Mouse (Mus musculus): Measurements from ENCODE around the gene Il1rl1. TPM values are rescaled to one million over a fixed set of nuclear protein-coding genes. Genes with fewer than 3 reads are reported as not detected.

Gene Il1rl1
- polyA plus RNA-seq, 1 experiment from 2014 or later: not detected

DNA sequence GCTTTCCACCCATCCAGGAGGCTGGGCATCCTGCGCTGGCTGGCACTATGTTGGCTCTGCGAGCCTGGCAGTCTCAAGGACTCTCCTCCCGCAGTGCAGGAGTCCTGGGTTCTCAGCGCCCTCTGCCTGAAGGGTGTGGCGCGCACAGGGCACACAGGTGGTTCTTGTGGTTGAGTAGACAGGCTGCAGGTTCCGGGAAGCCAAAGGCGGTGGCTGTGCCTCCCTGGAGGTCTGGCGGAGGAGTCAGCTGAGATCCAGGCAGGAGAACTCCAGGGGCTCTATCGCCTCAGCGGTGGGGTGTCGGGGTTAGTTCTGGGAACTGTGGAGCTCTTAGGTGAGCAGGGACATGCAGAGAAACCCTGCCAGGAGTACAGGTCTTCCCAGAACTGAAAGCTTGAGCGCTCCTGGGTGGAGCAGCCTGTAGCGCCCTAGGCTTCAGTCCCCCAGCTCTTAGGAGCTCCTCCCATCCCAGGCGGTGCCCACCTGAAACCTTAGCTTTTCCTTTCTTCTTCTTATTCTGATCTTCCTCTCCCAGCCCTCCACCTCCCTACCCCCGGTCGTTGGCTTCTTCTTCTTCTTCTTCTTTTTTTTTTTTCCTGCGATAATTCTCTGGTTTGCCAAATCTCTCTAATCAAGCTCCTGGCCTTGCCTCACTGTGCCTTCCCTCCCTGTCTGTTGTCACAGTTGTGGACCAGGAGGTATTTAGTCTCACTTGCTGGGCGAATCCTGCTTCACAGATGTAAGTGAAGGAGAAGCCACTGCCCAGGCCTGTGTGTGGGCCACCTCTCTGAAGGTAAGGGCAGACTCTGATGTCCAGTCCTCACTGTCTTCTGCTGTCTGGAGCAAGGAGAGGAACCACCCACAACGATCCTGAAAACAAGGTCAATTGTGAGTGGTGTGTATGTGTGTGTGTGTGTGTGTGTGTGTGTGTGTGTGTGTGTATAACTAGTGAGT is 36.4 kb downstream of the Il1rl1 start, which contains the start of gene Il18r1:
Gene Il18r1 (plus strand): TSS at position 76 of the 954 bp plus-strand sequence.
- no peaks in the 10 kb centered on the region for H3K9me3 ChIP-seq
- no peak for ATAC-seq (replicated peaks)
- no peaks in the 10 kb centered on the region for H3K4me1 ChIP-seq
- H3K36me3 ChIP-seq: no peaks in the 10 kb centered on the region
- WGBS: 52% methylated on average over 20 of the region's 20 CpGs
- H3K27ac ChIP-seq (replicated peaks): no peak within 1 kb of the TSS
- H3K4me3 ChIP-seq: no peak within 1 kb of the TSS
- no peaks in the 10 kb centered on the region for H3K27me3 ChIP-seq
- no peak within 1 kb of the TSS for H3K9ac ChIP-seq (replicated peaks)
- no peak within 1 kb of the TSS for H3K4me2 ChIP-seq (replicated peaks)

DNA sequence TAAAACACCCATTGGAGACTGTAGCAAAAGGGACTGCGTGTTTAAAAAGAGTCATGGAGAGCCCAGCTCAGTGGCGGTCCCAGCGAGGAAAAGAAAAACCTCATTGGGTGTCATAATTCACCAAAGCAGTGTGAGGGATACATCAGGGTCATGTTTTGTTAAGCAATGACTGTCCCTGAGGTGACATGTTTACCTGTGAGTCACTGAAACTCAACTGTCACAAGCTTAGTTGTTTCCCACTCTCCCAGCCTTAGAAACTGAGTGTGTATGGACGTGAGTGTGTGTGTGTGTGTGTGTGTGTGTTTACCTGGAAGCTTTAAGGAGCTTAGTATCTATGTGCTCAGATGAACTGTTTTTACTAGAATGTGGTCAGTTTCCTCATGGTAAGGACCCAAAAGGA is 37.9 kb downstream of the Il1rl1 start:
- Histone ChIP-seq H3K36me3 (no peaks in the 10 kb centered on the region), H3K4me1 (no peaks in the 10 kb centered on the region), H3K4me3 (no peak overlapping the region), H3K27ac (replicated peaks) (no peak overlapping the region), H3K9ac (replicated peaks) (no peak overlapping the region), H3K4me2 (replicated peaks) (no peak overlapping the region), H3K27me3 (no peaks in the 10 kb centered on the region), H3K9me3 (no peaks in the 10 kb centered on the region)
- no peak for ATAC-seq (replicated peaks)
- 95% methylated on average over 4 of the region's 4 CpGs for WGBS

DNA sequence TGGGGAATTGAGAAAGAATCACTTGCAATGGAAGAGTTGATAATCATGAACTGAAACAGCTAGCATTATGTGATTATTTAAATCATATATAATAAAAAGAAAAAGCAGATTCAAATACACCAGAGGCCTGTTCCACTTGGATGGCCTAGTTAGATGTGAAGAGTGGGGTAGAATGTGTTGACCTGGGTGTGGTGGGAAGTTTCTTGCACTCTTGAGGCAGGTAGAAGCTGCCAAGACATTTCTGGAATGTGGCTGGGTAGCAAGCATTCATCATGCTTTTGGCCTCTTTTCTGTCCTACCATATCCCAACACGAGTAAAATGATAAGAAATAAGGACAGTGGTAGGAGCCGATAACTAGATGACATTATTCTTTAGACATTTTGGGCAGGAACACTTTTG is 39.4 kb downstream of the Il1rl1 start:
- no peaks in the 10 kb centered on the region for H3K36me3 ChIP-seq
- no peak overlapping the region for H3K9ac ChIP-seq (replicated peaks)
- H3K4me1 ChIP-seq: no peaks in the 10 kb centered on the region
- H3K9me3 ChIP-seq: no peaks in the 10 kb centered on the region
- H3K27ac ChIP-seq (replicated peaks): no peak overlapping the region
- 88% methylated on average over 2 of the region's 2 CpGs for WGBS
- no peak for ATAC-seq (replicated peaks)
- no peaks in the 10 kb centered on the region for H3K27me3 ChIP-seq
- H3K4me2 ChIP-seq (replicated peaks): no peak overlapping the region
- H3K4me3 ChIP-seq: no peak overlapping the region

DNA sequence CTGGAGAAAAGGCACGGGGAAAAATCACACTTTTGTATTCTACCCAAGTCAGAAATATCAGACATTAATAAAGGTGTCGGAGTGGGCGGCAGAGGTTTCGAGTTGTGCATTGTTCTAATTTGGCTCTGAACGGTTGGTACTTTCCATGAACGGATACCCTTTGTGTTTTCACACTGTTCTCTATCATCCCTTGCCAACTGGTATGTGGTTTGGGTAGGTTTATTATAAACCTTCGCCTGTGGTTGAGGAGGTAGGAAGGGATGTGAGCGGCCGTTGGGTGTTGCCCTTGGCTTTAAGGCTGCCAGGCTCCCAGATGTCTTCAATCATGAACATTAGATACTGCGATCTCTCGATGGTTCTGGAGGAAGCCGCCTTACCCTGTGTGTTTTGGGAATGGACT is 40.5 kb downstream of the Il1rl1 start:
- no peaks in the 10 kb centered on the region for H3K27me3 ChIP-seq
- no peaks in the 10 kb centered on the region for H3K36me3 ChIP-seq
- no peak overlapping the region for H3K9ac ChIP-seq (replicated peaks)
- no peaks in the 10 kb centered on the region for H3K4me1 ChIP-seq
- no peak for ATAC-seq (replicated peaks)
- H3K27ac ChIP-seq (replicated peaks): no peak overlapping the region
- 90% methylated on average over 12 of the region's 12 CpGs for whole genome bisulfite sequencing
- no peak overlapping the region for H3K4me2 ChIP-seq (replicated peaks)
- H3K4me3 ChIP-seq: no peak overlapping the region
- no peaks in the 10 kb centered on the region for H3K9me3 ChIP-seq

DNA sequence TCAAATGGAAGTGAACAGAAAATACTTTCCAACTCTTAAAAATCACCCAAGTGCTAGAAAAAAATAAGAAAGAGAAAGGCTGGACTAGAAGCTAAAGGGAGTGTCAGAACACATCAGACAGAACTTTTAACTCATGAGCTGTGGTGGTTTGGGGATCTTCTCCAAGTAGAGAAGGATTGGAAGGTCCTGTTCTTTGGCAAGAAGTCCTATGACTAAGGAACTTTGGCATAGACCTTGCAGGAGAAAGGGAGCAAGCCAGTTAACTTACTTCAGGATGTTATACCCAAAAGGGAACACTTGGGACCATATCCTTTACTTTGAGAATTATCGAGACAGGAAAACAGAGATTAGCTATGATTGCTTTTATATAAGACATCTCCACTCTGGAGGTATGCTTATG is 43.0 kb downstream of the Il1rl1 start:
- no peak for ATAC-seq (replicated peaks)
- no peak overlapping the region for H3K27ac ChIP-seq (replicated peaks)
- H3K4me3 ChIP-seq: no peak overlapping the region
- no peaks in the 10 kb centered on the region for H3K9me3 ChIP-seq
- H3K36me3 ChIP-seq: no peaks in the 10 kb centered on the region
- no peak overlapping the region for H3K9ac ChIP-seq (replicated peaks)
- H3K4me1 ChIP-seq: no peaks in the 10 kb centered on the region
- H3K4me2 ChIP-seq (replicated peaks): no peak overlapping the region
- 94% methylated on average over 1 of the region's 1 CpGs for WGBS
- no peaks in the 10 kb centered on the region for H3K27me3 ChIP-seq

DNA sequence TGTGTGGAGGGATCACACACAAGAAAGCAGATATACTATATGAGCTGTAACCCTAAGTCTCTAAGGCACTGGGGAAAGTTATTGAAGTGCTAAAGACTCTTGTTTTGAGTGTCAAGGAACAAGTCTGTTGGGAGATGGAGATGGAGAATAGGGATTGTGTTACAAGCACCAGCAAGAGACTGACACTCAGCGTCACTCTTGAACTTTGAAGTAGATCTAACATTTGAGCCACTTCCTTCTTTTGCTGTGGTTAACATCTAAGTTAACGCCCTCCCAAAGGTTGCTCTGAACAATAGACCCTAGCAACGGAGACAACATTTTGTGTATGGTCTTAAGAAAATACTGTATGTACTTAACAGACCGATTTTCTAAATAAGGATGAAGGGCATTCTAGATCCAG is 44.3 kb downstream of the Il1rl1 start:
- Histone ChIP-seq H3K36me3 (no peaks in the 10 kb centered on the region), H3K4me1 (no peaks in the 10 kb centered on the region), H3K27ac (replicated peaks) (no peak overlapping the region), H3K9me3 (no peaks in the 10 kb centered on the region), H3K4me2 (replicated peaks) (no peak overlapping the region), H3K27me3 (no peaks in the 10 kb centered on the region), H3K4me3 (no peak overlapping the region), H3K9ac (replicated peaks) (no peak overlapping the region)
- 86% methylated on average over 4 of the region's 4 CpGs for WGBS
- ATAC-seq (replicated peaks): no peak

DNA sequence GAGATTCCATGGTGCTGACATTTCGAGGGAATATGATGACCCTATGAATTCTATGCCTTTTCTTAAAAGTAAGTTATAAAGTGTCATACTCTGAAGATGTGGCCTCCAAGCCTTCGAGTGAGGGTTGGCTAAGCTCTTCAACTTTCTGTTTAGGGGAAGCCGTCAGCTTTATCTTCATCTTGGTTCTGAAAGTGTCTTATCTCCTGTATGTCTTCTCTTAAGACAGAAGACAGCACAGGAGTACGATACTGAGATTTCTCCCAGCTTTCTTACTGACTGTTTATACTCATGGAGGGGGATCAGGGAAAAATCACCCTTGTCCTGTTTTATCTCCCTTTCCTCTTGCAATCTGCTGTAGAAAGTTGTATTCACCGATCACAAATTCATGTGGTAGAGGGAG is 45.0 kb downstream of the Il1rl1 start:
- Histone ChIP-seq H3K27me3 (no peaks in the 10 kb centered on the region), H3K9me3 (no peaks in the 10 kb centered on the region), H3K4me3 (no peak overlapping the region), H3K4me1 (no peaks in the 10 kb centered on the region), H3K36me3 (no peaks in the 10 kb centered on the region), H3K4me2 (replicated peaks) (no peak overlapping the region), H3K9ac (replicated peaks) (no peak overlapping the region), H3K27ac (replicated peaks) (no peak overlapping the region)
- ATAC-seq (replicated peaks): no peak
- 93% methylated on average over 5 of the region's 5 CpGs for WGBS

DNA sequence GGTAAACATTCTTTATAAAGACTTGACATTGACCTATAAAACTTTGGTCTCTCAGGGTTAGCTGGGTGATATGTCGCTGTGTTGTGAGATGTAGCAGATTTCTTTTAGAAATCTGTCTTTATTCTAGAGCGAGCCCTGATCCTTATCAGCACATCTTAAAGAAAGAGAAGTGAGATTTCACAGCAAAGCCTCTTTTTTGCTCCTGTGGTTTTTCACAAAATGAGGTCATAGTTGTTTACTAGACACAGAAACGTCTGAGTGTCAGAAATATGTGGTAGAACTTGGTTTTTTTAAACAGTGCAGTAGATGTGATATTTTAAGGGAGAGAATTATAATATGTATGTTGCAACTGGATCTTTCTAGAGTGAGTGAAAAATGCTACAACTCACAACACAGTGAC is 46.3 kb downstream of the Il1rl1 start:
- Histone ChIP-seq H3K36me3 (no peaks in the 10 kb centered on the region), H3K27me3 (no peaks in the 10 kb centered on the region), H3K9ac (replicated peaks) (no peak overlapping the region), H3K4me3 (no peak overlapping the region), H3K27ac (replicated peaks) (no peak overlapping the region), H3K9me3 (no peaks in the 10 kb centered on the region), H3K4me2 (replicated peaks) (no peak overlapping the region), H3K4me1 (no peaks in the 10 kb centered on the region)
- ATAC-seq (replicated peaks): no peak
- 68% methylated on average over 3 of the region's 3 CpGs for WGBS

DNA sequence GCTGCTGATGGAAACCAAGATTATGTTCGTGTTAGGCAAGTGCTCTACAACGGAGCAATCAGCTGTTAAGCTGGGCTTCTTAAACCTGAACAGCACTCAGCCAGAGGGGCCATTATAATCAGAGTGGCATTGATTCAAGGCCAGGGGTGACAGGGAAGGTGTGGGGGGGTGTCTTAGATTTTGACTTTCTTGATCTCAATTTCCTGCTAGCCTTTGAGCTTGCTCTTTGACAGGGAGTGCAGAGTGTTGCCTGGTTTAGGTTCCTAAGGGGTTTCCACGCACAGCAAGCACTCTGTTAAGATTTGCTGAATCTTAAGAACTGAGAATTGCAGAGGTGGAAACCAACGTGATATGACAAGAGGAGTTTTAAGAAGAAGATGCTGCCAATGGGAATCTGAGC is 47.4 kb downstream of the Il1rl1 start:
- WGBS: 75% methylated on average over 4 of the region's 4 CpGs
- Histone ChIP-seq H3K36me3 (no peaks in the 10 kb centered on the region), H3K4me3 (no peak overlapping the region), H3K9ac (replicated peaks) (no peak overlapping the region), H3K4me2 (replicated peaks) (no peak overlapping the region), H3K27ac (replicated peaks) (no peak overlapping the region), H3K4me1 (no peaks in the 10 kb centered on the region), H3K9me3 (no peaks in the 10 kb centered on the region), H3K27me3 (no peaks in the 10 kb centered on the region)
- no peak for ATAC-seq (replicated peaks)

DNA sequence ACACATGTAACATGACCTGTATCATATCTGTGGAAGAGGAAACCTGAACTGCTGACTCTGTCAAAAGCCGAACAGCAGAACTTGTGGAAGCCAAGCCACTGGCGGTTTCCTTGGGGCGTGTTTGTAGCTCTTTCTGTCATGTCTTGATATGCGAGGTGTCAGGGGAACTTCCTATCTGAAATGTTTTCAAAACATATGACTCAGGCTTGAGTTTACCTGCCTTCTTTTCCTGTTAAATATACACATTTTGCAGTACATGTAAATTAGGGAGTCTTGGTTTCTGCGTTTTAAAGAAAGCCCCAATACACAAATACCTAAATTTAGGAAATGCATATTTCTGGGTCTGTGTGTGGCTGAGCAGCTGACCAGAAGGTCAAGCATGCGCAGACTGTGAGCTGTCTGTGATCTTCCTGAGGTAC is 50.1 kb downstream of the Il1rl1 start:
- H3K4me3 ChIP-seq: no peak overlapping the region
- H3K9me3 ChIP-seq: no peaks in the 10 kb centered on the region
- ATAC-seq (replicated peaks): no peak
- no peak overlapping the region for H3K4me2 ChIP-seq (replicated peaks)
- 92% methylated on average over 6 of the region's 6 CpGs for WGBS
- H3K27me3 ChIP-seq: no peaks in the 10 kb centered on the region
- H3K9ac ChIP-seq (replicated peaks): no peak overlapping the region
- no peaks in the 10 kb centered on the region for H3K4me1 ChIP-seq
- no peaks in the 10 kb centered on the region for H3K36me3 ChIP-seq
- H3K27ac ChIP-seq (replicated peaks): no peak overlapping the region

DNA sequence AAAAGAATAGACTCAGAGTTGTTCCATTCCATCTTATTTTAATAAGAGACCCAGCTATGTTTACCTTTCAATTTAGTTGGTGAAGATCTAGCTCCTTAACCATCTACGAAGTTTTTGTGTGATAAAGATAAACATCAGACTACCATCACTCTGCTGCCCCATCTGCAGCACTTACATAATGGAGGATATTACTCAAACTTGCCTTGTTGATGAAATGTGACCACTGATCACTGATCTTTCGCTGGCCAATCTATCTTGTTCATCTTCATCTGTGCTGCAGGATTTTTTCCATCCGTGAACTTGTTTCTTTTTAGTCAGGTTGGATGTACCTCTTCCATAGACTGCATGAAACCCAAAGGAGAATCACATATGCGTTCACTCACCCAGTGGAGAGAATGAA is 65.2 kb downstream of the Il1rl1 start:
- H3K4me2 ChIP-seq (replicated peaks): no peak overlapping the region
- no peaks in the 10 kb centered on the region for H3K9me3 ChIP-seq
- 88% methylated on average over 4 of the region's 4 CpGs for WGBS
- no peak overlapping the region for H3K4me3 ChIP-seq
- H3K27me3 ChIP-seq: no peaks in the 10 kb centered on the region
- no peaks in the 10 kb centered on the region for H3K4me1 ChIP-seq
- H3K36me3 ChIP-seq: no peaks in the 10 kb centered on the region
- H3K27ac ChIP-seq (replicated peaks): no peak overlapping the region
- no peak overlapping the region for H3K9ac ChIP-seq (replicated peaks)
- no peak for ATAC-seq (replicated peaks)

DNA sequence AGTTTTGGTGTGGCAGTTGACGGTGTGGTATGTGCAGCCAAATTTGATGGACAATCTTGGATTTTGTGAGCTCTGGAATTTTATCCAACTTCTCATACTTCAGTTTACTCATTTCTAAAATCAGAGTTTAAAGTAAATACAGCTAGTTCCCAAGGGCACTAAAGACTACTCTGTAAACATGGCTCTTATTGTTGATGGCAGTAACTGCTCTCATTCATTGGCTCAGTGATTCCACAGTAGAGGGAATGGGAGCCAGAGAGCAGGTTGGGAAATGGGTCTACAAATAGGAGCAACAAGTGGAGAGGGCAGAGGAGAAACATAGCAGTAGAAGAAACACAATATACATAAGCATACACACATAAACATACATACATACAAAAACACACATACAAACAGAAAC is 70.3 kb downstream of the Il1rl1 start:
- H3K9ac ChIP-seq (replicated peaks): no peak overlapping the region
- WGBS: 87% methylated on average over 1 of the region's 1 CpGs

DNA sequence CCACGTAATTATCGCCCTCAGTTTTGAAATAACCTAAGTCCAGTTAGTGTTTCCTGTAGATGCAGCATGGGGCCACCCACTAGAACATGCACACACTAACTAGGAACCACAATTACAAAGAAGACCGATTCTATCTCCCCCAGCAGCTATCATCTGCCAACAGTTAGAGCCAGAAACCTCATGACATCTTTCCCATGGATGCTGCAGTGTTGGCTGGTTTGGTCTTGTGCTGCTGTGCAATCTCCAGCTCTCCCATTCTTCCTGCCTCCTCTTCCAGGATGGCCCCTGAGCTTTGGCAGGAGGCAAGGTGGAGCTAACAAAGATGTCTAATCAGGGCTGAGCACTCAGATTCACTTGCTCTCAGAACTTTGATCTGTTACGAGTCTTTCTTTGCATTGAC is 71.8 kb downstream of the Il1rl1 start:
- Histone ChIP-seq H3K9ac (replicated peaks) (no peak overlapping the region), H3K4me2 (replicated peaks) (no peak overlapping the region), H3K4me3 (no peak overlapping the region), H3K4me1 (no peaks in the 10 kb centered on the region), H3K36me3 (no peaks in the 10 kb centered on the region), H3K27me3 (no peaks in the 10 kb centered on the region), H3K27ac (replicated peaks) (no peak overlapping the region), H3K9me3 (no peaks in the 10 kb centered on the region)
- 93% methylated on average over 4 of the region's 4 CpGs for WGBS
- no peak for ATAC-seq (replicated peaks)

More for the DNA sequence above, 70.3 kb downstream of the Il1rl1 start:
- ATAC-seq (replicated peaks): no peak
- Histone ChIP-seq H3K4me1 (no peaks in the 10 kb centered on the region), H3K27ac (replicated peaks) (no peak overlapping the region), H3K4me2 (replicated peaks) (no peak overlapping the region), H3K36me3 (no peaks in the 10 kb centered on the region), H3K4me3 (no peak overlapping the region), H3K27me3 (no peaks in the 10 kb centered on the region), H3K9me3 (no peaks in the 10 kb centered on the region)
